Mouse (Mus musculus): ENCODE measurements around the gene Gm20696. TPM values are rescaled to one million over a fixed set of nuclear protein-coding genes. Genes with fewer than 3 reads are reported as not detected.

Gene Gm20696
- polyA plus RNA-seq, 2 experiments, result 2.0 to 5.9 TPM

- Histone ChIP-seq H3K9ac (ENCODE audit: low read depth, low read length, severe bottlenecking) (no peak overlapping the region), H3K27ac (replicated peaks; ENCODE audit: low read depth, low read length) (no peak overlapping the region), H3K4me1 (ENCODE audit: control insufficient read depth, insufficient read depth, low read length) (no peaks in the 10 kb centered on the region), H3K9me3 (ENCODE audit: control insufficient read depth, low read length) (no peaks in the 10 kb centered on the region), H3K36me3 (ENCODE audit: control insufficient read depth, insufficient read depth, low read length) (no peaks in the 10 kb centered on the region), H3K27me3 (ENCODE audit: control insufficient read depth, insufficient read depth, low read length) (no peaks in the 10 kb centered on the region), H3K4me2 (replicated peaks; ENCODE audit: low read depth, low read length, severe bottlenecking) (no peak overlapping the region), H3K4me3 (replicated peaks; ENCODE audit: low read length) (no peak overlapping the region)
- DNase-seq (ENCODE audit: low spot score), result no peak
- TF ChIP-seq POLR2A (IDR thresholded peaks at IDR 0.05; ENCODE audit: borderline replicate concordance, extremely low read depth, insufficient read depth, insufficient read length), result no peak
- WGBS, result 91% methylated on average over 2 of the region's 2 CpGs
- no peak for ATAC-seq (ENCODE audit: low FRiP score, low read depth)
Observed at GRCm38 (mm10) chr6:99546416-99546815, 120.2 kb downstream of the Gm20696 start.

- Histone ChIP-seq H3K27me3 (ENCODE audit: control insufficient read depth, insufficient read depth, low read length) (no peaks in the 10 kb centered on the region), H3K4me3 (replicated peaks; ENCODE audit: low read length) (no peak overlapping the region), H3K4me1 (ENCODE audit: control insufficient read depth, insufficient read depth, low read length) (no peaks in the 10 kb centered on the region), H3K36me3 (ENCODE audit: control insufficient read depth, insufficient read depth, low read length) (no peaks in the 10 kb centered on the region), H3K9me3 (ENCODE audit: control insufficient read depth, low read length) (no peaks in the 10 kb centered on the region), H3K27ac (replicated peaks; ENCODE audit: low read depth, low read length) (no peak overlapping the region), H3K9ac (ENCODE audit: low read depth, low read length, severe bottlenecking) (no peak overlapping the region), H3K4me2 (replicated peaks; ENCODE audit: low read depth, low read length, severe bottlenecking) (no peak overlapping the region)
- ATAC-seq (ENCODE audit: low FRiP score, low read depth) (no peak), DNase-seq (ENCODE audit: low spot score) (no peak)
- 63% methylated on average over 6 of the region's 6 CpGs for WGBS
- TF ChIP-seq POLR2A (IDR thresholded peaks at IDR 0.05; ENCODE audit: borderline replicate concordance, extremely low read depth, insufficient read depth, insufficient read length), result no peak
Observed at GRCm38 (mm10) chr6:99545437-99545836, 121.2 kb downstream of the Gm20696 start.

DNA sequence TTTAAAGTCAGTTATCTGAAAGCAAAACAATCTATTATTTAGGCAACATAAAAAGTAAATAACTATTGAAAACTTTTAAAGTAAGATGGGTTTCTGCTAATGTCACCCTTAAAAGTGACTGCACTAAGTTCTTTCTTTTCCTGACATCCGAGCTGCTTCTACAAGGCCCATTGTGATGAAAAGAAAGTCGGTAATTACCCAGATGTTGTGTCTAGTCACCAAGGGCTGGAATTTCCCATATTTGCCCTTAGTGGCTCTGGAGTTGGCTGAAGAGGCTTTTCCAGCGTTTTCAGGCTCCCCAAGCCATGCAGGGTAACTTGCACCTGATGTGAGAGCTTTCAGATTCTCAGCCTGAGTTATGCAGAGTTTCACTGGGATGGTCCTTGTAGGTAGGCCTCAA is 125.5 kb downstream of the Gm20696 start:
- no peak overlapping the region for H3K4me2 ChIP-seq (replicated peaks; ENCODE audit: low read depth, low read length, severe bottlenecking)
- no peaks in the 10 kb centered on the region for H3K36me3 ChIP-seq (ENCODE audit: control insufficient read depth, insufficient read depth, low read length)
- ATAC-seq (ENCODE audit: low FRiP score, low read depth) (no peak), DNase-seq (ENCODE audit: low spot score) (no peak)
- H3K4me3 ChIP-seq (replicated peaks; ENCODE audit: low read length), result no peak overlapping the region
- no peak for TF ChIP-seq POLR2A (IDR thresholded peaks at IDR 0.05; ENCODE audit: borderline replicate concordance, extremely low read depth, insufficient read depth, insufficient read length)
- no peaks in the 10 kb centered on the region for H3K4me1 ChIP-seq (ENCODE audit: control insufficient read depth, insufficient read depth, low read length)
- no peaks in the 10 kb centered on the region for H3K27me3 ChIP-seq (ENCODE audit: control insufficient read depth, insufficient read depth, low read length)
- no peak overlapping the region for H3K27ac ChIP-seq (replicated peaks; ENCODE audit: low read depth, low read length)
- H3K9me3 ChIP-seq (ENCODE audit: control insufficient read depth, low read length), result no peaks in the 10 kb centered on the region
- WGBS, result 25% methylated on average over 3 of the region's 3 CpGs
- H3K9ac ChIP-seq (ENCODE audit: low read depth, low read length, severe bottlenecking), result no peak overlapping the region

DNA sequence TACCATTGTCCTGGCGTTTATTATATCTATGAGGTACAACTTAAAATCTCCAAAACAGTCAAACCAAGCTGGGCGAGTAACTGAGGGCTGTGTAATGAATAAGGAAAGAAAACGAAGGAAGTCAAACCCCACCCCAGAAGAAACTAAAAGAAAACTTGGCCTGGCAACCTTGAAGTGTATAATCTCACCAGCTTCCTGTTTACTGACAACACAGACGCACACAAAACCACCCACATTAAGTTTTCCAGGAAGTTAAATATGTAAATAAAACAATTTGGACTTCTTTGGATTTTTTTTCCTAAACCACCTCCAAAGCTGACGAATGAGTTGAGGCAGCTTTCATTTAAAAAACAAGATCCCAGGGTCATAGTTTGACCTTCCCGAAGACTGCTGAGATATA is 125.9 kb downstream of the Gm20696 start:
- 77% methylated on average over 6 of the region's 6 CpGs for WGBS
- no peak for ATAC-seq (ENCODE audit: low FRiP score, low read depth)
- DNase-seq (ENCODE audit: low spot score), result no peak

GRCm38 (mm10) chr6:99540146-99540545 is 126.5 kb downstream of the Gm20696 start:
- TF ChIP-seq POLR2A (IDR thresholded peaks at IDR 0.05; ENCODE audit: borderline replicate concordance, extremely low read depth, insufficient read depth, insufficient read length), result no peak
- no peak overlapping the region for H3K9ac ChIP-seq (ENCODE audit: low read depth, low read length, severe bottlenecking)
- H3K4me3 ChIP-seq (replicated peaks; ENCODE audit: low read length), result no peak overlapping the region
- no peak overlapping the region for H3K4me2 ChIP-seq (replicated peaks; ENCODE audit: low read depth, low read length, severe bottlenecking)
- DNase-seq (ENCODE audit: low spot score), result no peak
- no peaks in the 10 kb centered on the region for H3K36me3 ChIP-seq (ENCODE audit: control insufficient read depth, insufficient read depth, low read length)
- no peaks in the 10 kb centered on the region for H3K27me3 ChIP-seq (ENCODE audit: control insufficient read depth, insufficient read depth, low read length)
- no peaks in the 10 kb centered on the region for H3K9me3 ChIP-seq (ENCODE audit: control insufficient read depth, low read length)
- WGBS, result 78% methylated on average over 5 of the region's 5 CpGs
- H3K4me1 ChIP-seq (ENCODE audit: control insufficient read depth, insufficient read depth, low read length), result no peaks in the 10 kb centered on the region
- H3K27ac ChIP-seq (replicated peaks; ENCODE audit: low read depth, low read length), result no peak overlapping the region
- ATAC-seq (ENCODE audit: low FRiP score, low read depth), result no peak

More for the DNA sequence above, 125.9 kb downstream of the Gm20696 start:
- no peak for TF ChIP-seq POLR2A (IDR thresholded peaks at IDR 0.05; ENCODE audit: borderline replicate concordance, extremely low read depth, insufficient read depth, insufficient read length)
- H3K36me3 ChIP-seq (ENCODE audit: control insufficient read depth, insufficient read depth, low read length), result no peaks in the 10 kb centered on the region
- H3K27ac ChIP-seq (replicated peaks; ENCODE audit: low read depth, low read length), result no peak overlapping the region
- H3K4me3 ChIP-seq (replicated peaks; ENCODE audit: low read length), result no peak overlapping the region
- H3K9ac ChIP-seq (ENCODE audit: low read depth, low read length, severe bottlenecking), result no peak overlapping the region
- no peaks in the 10 kb centered on the region for H3K4me1 ChIP-seq (ENCODE audit: control insufficient read depth, insufficient read depth, low read length)
- no peaks in the 10 kb centered on the region for H3K27me3 ChIP-seq (ENCODE audit: control insufficient read depth, insufficient read depth, low read length)
- no peak overlapping the region for H3K4me2 ChIP-seq (replicated peaks; ENCODE audit: low read depth, low read length, severe bottlenecking)
- H3K9me3 ChIP-seq (ENCODE audit: control insufficient read depth, low read length), result no peaks in the 10 kb centered on the region
